Mouse (Mus musculus) hindbrain, embryonic 16.5 days (tissue): Measurements from ENCODE around the gene Ccdc70. TPM values are rescaled to one million over a fixed set of nuclear protein-coding genes. Genes with fewer than 3 reads are reported as not detected.
"Not testable (repeated sequence)": the region's sequence is repeated elsewhere in the genome, so short reads cannot be mapped to it uniquely, and the experiment has no call there.

Source experiments
- ATAC-seq: fragments of 200-750 bp; cut with Nextera tagmentation; 2 replicates; pipeline ENCODE4 v1.8.0; 2017; ENCODE audit warnings: moderate TSS enrichment, moderate library complexity
- H3K27ac ChIP-seq: fragments of 300-500 bp; sonication (generic); 2 replicates; pipeline ENCODE4 v1.5.1; 2014; ENCODE audit warnings: low read depth, mild to moderate bottlenecking, control low read depth, low read length, moderate library complexity
- H3K27me3 ChIP-seq: fragments of 300-500 bp; sonication (generic); replicated peaks from 2 replicates; pipeline ENCODE4 v1.6.1; 2014; ENCODE audit warnings: low read length; ENCODE audit not compliant: control insufficient read depth, insufficient read depth
- H3K36me3 ChIP-seq: fragments of 300-500 bp; sonication (generic); 2 replicates; pipeline ENCODE4 v1.6.1; 2014; ENCODE audit warnings: mild to moderate bottlenecking, low read length, moderate library complexity, mixed read lengths; ENCODE audit not compliant: control insufficient read depth, insufficient read depth
- H3K4me1 ChIP-seq: fragments of 300-500 bp; sonication (generic); 2 replicates; pipeline ENCODE4 v1.6.1; 2014; ENCODE audit warnings: low read depth, low read length; ENCODE audit not compliant: control insufficient read depth, insufficient read depth
- H3K4me2 ChIP-seq: fragments of 300-500 bp; sonication (generic); 2 replicates; pipeline ENCODE4 v1.6.1; 2014; ENCODE audit warnings: mild to moderate bottlenecking, low read length, control low read depth, moderate library complexity
- H3K4me3 ChIP-seq: fragments of 300-500 bp; sonication (generic); 2 replicates; pipeline ENCODE4 v1.5.1; 2014; ENCODE audit warnings: mild to moderate bottlenecking, low read length, control low read depth, moderate library complexity
- H3K9ac ChIP-seq: fragments of 300-500 bp; sonication (generic); 2 replicates; pipeline ENCODE4 v1.6.1; 2014; ENCODE audit warnings: low read depth, mild to moderate bottlenecking, control low read depth, low read length, moderate library complexity
- H3K9me3 ChIP-seq: fragments of 300-500 bp; sonication (generic); 2 replicates; pipeline ENCODE4 v1.6.1; 2014; ENCODE audit warnings: mild to moderate bottlenecking, low read length, moderate library complexity; ENCODE audit not compliant: control insufficient read depth
- WGBS: fragments of 180-500 bp; shearing (Covaris S2); extraction: QIAGEN DNeasy Blood & Tissue Kit; methylation state at CpG from one replicate; pipeline ENCODE4 v1.1.7; 2014; 5-methylcytosine and 5-hydroxymethylcytosine counted together
- polyA plus RNA-seq: library from polyadenylated mRNA; unstranded; fragments of >200 nt; fragmentation: Nextera tagmentation; extraction: Ambion mirVana; gene quantifications from 2 replicates; pipeline ENCODE4 v1.2.1, GENCODE M21; 2015

Ccdc70 gene
- polyA plus RNA-seq = not detected in 2 replicates

DNA sequence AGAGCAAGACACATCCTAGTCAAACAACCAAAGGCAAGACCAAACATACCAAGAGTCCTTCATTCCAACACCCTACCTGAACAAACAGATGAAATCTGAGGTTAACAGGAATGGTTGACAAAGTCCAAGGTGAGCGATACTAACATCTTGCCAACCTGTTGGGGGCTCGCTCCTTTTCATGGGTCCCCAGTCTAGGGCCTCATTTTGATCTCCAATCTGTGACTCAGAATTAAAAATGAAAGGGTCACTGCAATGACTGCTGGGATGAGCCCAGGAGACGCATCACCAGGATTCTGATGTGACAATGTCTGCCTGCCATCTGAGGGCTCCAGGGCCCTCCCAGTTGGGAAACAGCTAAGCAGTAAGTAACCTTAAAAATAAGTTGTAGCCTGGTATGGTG is at the start of gene Ccdc70:
Gene Ccdc70, plus strand, starts transcription at position 301 of the 400 bp plus-strand sequence.
- Histone ChIP-seq H3K4me2 (no peak within 1 kb of the TSS), H3K36me3 (no peaks in the 10 kb centered on the region), H3K4me1 (no peaks in the 10 kb centered on the region), H3K27me3 (no peaks in the 10 kb centered on the region), H3K9ac (no peak within 1 kb of the TSS), H3K4me3 (no peak within 1 kb of the TSS), H3K9me3 (no peaks in the 10 kb centered on the region), H3K27ac (no peak within 1 kb of the TSS)
- WGBS = 98% methylated on average over 3 of the region's 3 CpGs
- no peak for ATAC-seq

DNA sequence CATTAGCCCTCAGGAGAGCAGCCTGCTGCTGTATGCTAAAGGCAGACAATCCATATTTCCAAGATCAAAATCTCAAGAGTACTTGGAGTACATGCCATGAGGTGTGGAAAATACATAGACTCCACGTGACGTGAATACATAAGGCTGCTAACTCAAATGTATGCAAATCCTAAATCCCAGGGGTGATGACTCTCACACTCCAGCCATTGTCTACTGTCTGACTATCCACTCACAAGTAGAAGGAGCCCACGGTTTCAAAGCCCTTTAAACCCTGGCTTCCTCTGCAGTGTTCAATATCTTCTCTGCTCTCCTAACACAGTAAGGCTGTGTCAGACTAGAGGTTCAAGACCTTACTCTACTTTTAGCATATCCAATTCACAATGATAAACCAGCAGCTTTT is 38.8 kb upstream of the Ccdc70 start:
- H3K4me3 ChIP-seq, H3K9ac ChIP-seq, H3K4me2 ChIP-seq, H3K36me3 ChIP-seq, ATAC-seq, H3K27ac ChIP-seq, H3K4me1 ChIP-seq, H3K27me3 ChIP-seq, H3K9me3 ChIP-seq: not testable (repeated sequence)
- 72% methylated on average over 3 of the region's 3 CpGs for WGBS

DNA sequence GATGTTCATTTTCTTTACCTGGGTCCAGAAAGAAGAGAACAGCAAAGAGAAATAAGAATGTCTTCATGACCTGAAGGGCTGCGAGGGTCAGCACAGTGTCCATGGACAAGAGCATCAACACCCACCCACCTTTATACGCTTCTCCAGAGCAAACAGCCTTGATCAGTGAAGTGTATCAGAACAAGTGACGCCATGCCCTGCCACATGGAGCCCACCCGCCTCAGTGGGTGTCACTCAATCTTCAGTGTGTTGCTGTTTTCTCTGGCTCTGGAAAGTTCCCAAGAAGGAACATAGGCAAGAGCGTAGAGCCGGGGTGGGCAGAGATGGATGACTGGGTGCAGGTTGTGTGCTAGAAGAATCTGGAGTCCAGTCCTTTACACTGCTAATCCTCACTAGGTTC is 37.0 kb upstream of the Ccdc70 start, which contains the start of gene Defb15:
Gene Defb15, minus strand, starts transcription at position 101 of the 400 bp plus-strand sequence.
- Histone ChIP-seq H3K27me3 (no peaks in the 10 kb centered on the region), H3K4me2 (no peak within 1 kb of the TSS), H3K36me3 (no peaks in the 10 kb centered on the region), H3K9ac (no peak within 1 kb of the TSS), H3K27ac (no peak within 1 kb of the TSS), H3K9me3 (no peaks in the 10 kb centered on the region), H3K4me1 (no peaks in the 10 kb centered on the region), H3K4me3 (no peak within 1 kb of the TSS)
- no peak for ATAC-seq
- 92% methylated on average over 6 of the region's 6 CpGs for WGBS

DNA sequence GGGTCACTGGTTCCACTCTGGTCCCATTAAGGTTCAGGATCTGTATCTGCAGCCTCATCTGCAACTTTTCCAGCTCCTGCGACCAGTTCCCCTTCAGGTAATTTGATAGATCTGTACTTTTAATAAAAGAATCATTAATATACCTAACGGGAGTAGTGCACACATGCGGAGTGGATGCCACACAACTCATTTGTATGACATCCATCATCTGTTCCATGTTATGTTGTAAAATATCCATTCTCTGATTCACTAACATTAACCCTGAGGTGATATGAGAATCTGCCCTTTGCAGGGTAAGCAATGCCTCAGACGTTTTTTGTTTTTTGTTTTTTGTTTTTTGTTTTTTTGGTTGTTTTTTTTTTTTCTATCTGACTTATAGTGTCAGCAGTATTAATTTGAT is 31.5 kb upstream of the Ccdc70 start, which contains the start of gene Defb35:
Gene Defb35, plus strand, starts transcription at position 301 of the 400 bp plus-strand sequence.
- H3K9ac ChIP-seq, H3K4me1 ChIP-seq, ATAC-seq, H3K36me3 ChIP-seq, H3K27me3 ChIP-seq, H3K4me2 ChIP-seq, H3K27ac ChIP-seq, H3K9me3 ChIP-seq, H3K4me3 ChIP-seq: not testable (repeated sequence)
- 88% methylated on average over 4 of the region's 4 CpGs for WGBS

DNA sequence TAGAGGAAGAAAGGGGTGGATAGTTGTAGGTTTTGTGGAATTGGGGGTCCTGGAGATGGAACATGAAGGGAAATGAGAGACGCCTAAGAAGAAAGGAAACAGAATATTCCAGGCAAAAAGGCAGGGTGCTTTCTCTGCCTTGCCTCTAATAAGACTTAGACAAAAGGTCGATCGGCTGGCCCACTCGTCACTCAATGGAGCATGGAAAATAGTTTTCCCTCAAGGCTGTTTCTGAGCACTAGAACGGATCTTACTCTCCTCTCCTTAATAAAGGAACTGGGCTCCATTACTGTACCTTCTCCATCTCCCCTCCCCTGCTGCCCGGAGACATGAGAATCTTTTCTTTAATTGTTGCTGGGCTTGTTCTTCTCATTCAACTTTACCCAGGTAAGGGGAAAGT is 23.1 kb upstream of the Ccdc70 start, which contains the start of gene Defb13:
Gene Defb13, plus strand, starts transcription at position 301 of the 400 bp plus-strand sequence.
- no peak within 1 kb of the TSS for H3K4me2 ChIP-seq
- no peak within 1 kb of the TSS for H3K4me3 ChIP-seq
- no peaks in the 10 kb centered on the region for H3K4me1 ChIP-seq
- no peaks in the 10 kb centered on the region for H3K27me3 ChIP-seq
- no peaks in the 10 kb centered on the region for H3K9me3 ChIP-seq
- WGBS = 79% methylated on average over 6 of the region's 6 CpGs
- no peak for ATAC-seq
- H3K27ac ChIP-seq = no peak within 1 kb of the TSS
- H3K9ac ChIP-seq = no peak within 1 kb of the TSS
- H3K36me3 ChIP-seq = no peaks in the 10 kb centered on the region

DNA sequence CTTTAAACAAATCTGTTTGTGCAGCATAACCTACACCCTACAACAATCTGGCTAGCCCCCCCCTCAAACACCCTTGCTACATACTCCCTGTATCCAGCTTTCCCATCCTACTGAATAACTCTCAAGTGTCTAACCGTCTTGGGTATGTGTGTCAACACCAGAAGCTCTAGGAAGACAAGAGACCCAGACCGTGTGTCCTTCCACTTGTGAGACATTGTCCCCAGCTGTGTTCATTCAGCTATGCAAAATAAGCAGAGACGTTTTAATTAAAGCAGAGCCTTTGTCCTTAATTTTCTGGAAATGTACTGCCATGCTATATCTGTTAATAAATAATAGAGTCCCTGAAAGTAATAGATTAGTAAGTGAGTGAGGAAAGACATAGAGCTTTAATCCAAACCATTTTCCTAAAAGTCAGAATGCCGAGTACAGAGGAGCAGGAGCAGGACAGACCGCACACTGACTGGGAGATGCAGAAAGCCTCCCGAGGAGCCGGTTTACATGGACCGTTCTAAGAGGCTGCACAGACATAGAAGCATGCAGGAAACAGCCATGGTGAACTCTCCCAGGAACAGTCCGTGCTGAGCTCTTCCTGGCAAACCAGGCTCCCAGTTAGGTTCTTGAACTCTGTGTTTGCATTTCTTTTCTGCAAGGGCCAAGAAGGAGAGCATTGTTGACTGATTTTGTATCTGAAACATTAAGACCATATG is 22.1 kb upstream of the Ccdc70 start:
- H3K4me1 ChIP-seq = no peaks in the 10 kb centered on the region
- no peaks in the 10 kb centered on the region for H3K27me3 ChIP-seq
- H3K9ac ChIP-seq = no peak overlapping the region
- WGBS = 46% methylated on average over 9 of the region's 9 CpGs
- no peak overlapping the region for H3K4me3 ChIP-seq
- no peak overlapping the region for H3K27ac ChIP-seq
- no peak for ATAC-seq
- no peak overlapping the region for H3K4me2 ChIP-seq
- no peaks in the 10 kb centered on the region for H3K9me3 ChIP-seq
- no peaks in the 10 kb centered on the region for H3K36me3 ChIP-seq

DNA sequence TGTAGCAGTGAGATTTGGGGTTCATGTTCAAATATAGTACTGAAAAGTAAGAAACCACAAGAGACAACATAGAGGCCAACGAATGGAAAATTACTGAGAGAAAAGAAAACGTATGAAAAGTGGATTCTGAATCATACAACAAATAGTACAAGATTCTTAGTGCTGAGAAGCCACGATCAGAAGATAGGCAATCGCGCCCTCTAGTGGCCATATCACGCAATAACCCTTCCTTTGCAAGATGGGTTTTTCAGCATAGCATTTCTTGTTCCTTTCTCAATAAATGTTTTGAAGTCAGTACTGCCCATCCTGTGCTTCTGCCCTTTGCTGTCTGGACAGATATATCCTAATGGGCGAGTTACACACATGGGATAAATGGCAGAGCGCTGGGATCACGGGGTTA is 14.3 kb upstream of the Ccdc70 start:
- Histone ChIP-seq H3K4me2 (no peak overlapping the region), H3K9me3 (no peaks in the 10 kb centered on the region), H3K9ac (no peak overlapping the region), H3K4me3 (no peak overlapping the region), H3K4me1 (no peaks in the 10 kb centered on the region), H3K36me3 (no peaks in the 10 kb centered on the region), H3K27me3 (no peaks in the 10 kb centered on the region), H3K27ac (no peak overlapping the region)
- ATAC-seq = peak; percentile 50; the same call in 1 of the 2 replicates
- 8% methylated on average over 9 of the region's 9 CpGs for WGBS

DNA sequence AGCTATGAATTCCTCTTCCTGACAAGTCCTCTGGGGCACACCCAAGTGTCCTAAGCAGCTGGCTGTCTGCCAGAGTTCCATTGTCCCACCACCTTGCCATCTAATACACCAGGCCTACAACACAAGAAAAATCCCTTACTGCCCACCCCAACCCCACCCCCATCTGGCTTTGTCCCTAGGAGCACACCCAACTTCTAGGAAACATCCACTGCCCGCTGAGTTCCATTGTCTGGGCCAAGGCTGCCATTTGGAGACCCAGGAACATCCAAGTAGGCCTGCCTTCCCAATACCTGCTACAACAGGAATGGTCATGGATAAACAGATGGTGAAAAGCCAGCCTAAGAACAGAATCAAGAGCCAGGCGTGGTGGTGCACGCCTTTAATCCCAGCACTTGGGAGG is 13.2 kb upstream of the Ccdc70 start:
- no peak for ATAC-seq
- WGBS = 85% methylated on average over 3 of the region's 3 CpGs
- Histone ChIP-seq H3K9me3 (no peaks in the 10 kb centered on the region), H3K4me1 (no peaks in the 10 kb centered on the region), H3K9ac (no peak overlapping the region), H3K4me2 (no peak overlapping the region), H3K36me3 (no peaks in the 10 kb centered on the region), H3K4me3 (no peak overlapping the region), H3K27ac (no peak overlapping the region), H3K27me3 (no peaks in the 10 kb centered on the region)

DNA sequence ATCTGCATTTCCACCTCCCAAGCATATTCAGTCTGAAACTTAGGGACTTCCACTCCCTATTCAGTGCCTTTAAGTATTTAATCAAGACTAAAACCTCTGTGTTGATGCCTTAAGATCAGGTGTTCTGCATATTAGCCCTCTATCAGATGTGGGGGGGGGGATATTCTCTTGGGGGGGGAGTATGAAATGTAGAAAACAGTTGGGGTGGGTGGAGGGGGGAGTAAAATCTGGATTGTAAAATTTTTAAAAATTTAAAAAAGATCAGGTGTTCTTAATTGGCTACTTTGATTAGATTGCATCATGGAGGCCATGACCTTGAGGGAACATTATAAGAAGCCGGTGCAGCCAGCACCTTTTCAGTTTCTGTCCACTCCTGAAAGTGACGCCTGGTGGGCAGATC is 11.2 kb upstream of the Ccdc70 start, which contains the start of gene Fam90a1a:
Gene Fam90a1a, plus strand, starts transcription at position 301 of the 400 bp plus-strand sequence.
- ATAC-seq = no peak
- H3K27ac ChIP-seq = no peak within 1 kb of the TSS
- no peaks in the 10 kb centered on the region for H3K27me3 ChIP-seq
- H3K4me1 ChIP-seq = no peaks in the 10 kb centered on the region
- H3K36me3 ChIP-seq = no peaks in the 10 kb centered on the region
- no peak within 1 kb of the TSS for H3K9ac ChIP-seq
- 93% methylated on average over 2 of the region's 2 CpGs for WGBS
- no peaks in the 10 kb centered on the region for H3K9me3 ChIP-seq
- no peak within 1 kb of the TSS for H3K4me2 ChIP-seq
- H3K4me3 ChIP-seq = no peak within 1 kb of the TSS
